Mouse (Mus musculus): ENCODE data around the gene Tbl1xr1.

Tbl1xr1 gene

DNA sequence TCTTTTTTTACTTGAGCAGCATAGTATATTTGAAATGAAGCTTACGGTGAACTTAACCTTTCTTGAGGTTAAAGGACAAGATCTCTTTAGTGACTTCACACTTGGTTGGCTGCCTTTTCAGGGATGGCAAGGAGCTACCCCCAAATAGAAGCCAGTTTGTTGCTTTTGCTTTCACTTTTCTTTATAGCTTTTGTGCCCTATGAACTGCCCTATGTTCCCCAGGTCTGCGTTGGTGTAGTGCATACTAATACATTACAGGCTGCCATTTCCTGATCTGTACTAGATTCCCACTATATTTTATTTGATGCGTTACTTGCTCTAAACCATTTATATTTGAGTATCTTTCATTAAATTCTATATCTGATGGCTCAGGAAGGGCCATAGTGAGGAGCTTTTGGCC is 127.7 kb downstream of the Tbl1xr1 start:
- DNase-seq (ENCODE audit: low spot score in 2 of 2), result no peak

DNA sequence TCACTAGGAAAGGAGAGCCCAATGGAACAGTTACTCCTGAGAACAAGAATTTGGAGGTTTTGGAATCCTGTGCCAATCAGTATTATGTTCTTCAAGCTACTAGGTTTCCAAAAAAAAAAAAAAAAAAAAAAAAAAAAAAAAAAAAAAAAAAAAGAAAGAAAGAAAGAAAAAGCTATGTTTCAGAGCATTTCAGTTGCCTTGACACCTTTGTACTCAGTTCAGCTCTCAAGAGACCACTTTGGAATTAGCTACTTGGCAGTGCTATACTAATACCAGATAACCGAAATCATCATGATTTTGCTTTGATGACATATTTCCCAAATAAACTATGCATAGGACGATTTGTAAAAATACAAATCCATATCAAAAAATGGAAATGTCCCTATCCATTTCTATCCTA is 145.1 kb downstream of the Tbl1xr1 start:
- no peak for DNase-seq (ENCODE audit: low spot score in 2 of 2)

DNA sequence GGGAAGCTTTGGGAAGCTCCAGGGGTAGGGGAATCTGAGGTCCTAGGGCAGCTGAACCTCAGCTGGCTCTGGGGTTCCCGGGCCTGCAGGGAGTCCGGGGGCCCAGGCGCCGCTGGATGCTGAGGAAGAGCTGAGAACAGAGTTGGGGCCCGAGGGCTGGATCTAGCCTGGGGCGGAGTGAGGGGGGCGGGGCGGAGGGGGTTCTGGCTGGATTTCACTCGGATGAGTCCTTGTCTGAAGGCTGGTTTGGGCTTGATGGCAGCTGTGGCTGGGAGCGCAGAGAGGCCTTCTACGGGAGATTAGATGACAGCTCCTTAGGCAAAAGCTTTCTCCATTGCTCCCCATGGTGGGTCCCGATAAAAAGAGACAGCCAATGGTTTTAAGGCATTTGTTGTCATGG is 145.9 kb downstream of the Tbl1xr1 start:
- DNase-seq (ENCODE audit: low spot score in 2 of 2), result no peak

DNA sequence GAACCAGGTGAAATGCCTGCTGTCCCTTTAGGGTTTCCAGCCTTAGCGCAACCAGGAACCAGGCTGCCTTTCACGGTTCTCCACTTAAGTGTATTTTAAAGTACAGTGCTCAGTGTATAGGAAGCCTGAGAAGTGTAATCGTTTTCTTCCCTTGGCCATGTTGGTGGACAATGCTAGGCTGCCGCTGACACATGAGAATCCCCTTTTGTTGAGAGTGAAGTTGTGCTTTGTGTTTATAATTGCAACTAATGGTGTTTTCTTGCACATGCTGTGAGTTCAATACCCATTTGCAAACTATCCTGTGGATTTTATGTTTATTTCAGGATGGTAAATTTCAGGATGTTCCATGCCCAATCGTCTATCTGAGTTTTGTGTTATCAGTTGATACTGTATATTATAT is 146.6 kb downstream of the Tbl1xr1 start:
- no peak for DNase-seq (ENCODE audit: low spot score in 2 of 2)

DNA sequence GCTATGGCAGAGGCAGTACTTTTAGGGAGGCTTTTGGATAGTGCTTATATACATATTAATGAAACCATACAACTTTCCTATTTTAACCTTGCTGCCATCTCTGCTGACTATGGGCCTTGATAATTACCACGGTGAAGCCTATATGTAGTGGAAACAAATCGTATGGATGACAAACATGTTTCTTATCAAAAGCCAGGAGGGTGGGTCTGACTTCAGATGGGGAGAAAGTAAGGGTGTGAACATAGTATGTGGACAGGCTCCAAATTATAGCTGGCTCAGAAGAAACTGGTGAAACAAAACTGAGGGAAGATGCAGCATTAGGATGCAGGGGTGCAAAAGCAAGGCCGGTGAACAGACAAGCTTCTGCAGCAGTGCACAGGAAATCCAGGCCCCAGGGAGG is 151.6 kb downstream of the Tbl1xr1 start:
- DNase-seq (ENCODE audit: low spot score in 2 of 2), result no peak

DNA sequence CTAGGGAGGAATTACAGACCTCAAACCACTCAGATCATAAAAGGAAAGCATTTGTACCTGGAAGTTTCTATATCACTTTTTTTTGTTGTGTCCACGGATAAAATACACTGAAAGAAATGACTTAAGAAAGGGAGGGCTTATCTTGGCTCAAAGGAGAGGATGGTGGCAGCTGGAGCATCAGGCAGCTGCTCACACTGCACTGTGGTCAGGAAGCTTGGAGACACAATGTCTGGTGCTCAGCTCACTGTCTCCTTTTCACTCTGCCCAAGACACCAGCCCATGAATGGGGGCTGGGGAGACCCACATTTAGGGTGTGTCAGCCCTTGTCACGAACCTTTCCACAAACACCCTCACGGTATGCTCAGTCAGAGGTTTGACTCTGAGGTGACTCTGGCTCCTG is 154.2 kb downstream of the Tbl1xr1 start:
- no peak for DNase-seq (ENCODE audit: low spot score in 2 of 2)

DNA sequence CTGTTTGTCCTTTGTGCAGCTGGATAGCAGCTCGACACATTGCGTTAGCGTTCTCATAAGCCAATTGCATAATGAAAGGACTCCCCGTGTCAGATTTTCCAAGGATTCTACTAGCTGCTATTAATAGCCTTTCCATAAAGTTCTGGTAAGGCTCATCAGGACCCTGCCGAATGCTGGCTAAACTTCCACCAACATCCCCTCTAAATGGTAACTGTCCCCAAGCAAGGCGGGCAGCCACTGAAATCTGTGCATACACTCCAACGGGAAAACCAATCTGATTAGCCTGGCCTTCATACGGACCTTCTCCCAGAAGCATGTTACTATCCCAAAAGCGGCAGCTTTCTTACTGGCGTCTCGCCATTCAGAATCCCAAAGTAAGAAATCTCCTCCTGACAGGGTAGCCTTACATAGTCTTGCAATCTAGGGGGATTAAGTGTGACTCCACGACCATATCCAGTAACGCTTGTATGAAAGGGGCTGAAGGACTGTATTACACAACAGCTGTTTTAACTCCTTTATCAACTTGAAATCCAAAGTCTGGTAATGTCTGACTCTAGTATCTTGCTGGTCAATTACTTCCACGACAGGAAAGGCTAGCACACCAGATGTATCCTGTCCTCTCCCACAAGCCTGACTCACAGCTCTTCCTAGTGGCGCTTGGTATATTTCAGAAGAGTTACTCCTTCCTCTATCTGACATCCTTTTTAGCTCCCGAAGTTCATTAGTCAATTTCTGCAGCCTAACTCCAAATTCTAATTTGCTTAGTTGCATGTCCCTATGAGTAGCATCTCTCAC is 161.9 kb downstream of the Tbl1xr1 start:
- no peak for DNase-seq (ENCODE audit: low spot score in 2 of 2)

Data from right cerebral cortex, postnatal 36 days (tissue).